Mouse (Mus musculus): ENCODE measurements around the gene Clstn2.

GRCm38 (mm10) chr9:97459745-97460144 is 573.2 kb downstream of the Clstn2 start:
- TF ChIP-seq CTCF (IDR thresholded peaks at IDR 0.05; ENCODE audit: low read depth, low read length) (no peak), POLR2A (IDR thresholded peaks at IDR 0.05; ENCODE audit: extremely low read depth, insufficient read depth, low read length) (no peak)

Measured in liver, adult 2 months (tissue).